Comparison of ENCODE assay signal across 25 mouse cellular contexts in genomic region chr11:58752434-58752833, GRCm38 (mm10). TPM values are rescaled to one million over a fixed set of nuclear protein-coding genes. Genes with fewer than 3 reads are reported as not detected.
"Had no signal": no experiment of that assay in that cellular context is flagged by ENCODE, and none has a peak within 500 bp of the region (broad histone marks: within the 10 kb centered on the region; RNA-seq: fewer than 3 reads in every experiment).

Olfr316 (plus strand) TSS chr11:58752734.

- H3K27me3 ChIP-seq: neural tube, embryonic 12.5 days; neural tube, embryonic 13.5 days; neural tube, embryonic 15.5 days; stomach, embryonic 15.5 days had no signal

- H3K4me1 ChIP-seq: neural tube, embryonic 12.5 days; neural tube, embryonic 13.5 days; neural tube, embryonic 15.5 days; stomach, embryonic 15.5 days had no signal

- H3K4me2 ChIP-seq: neural tube, embryonic 12.5 days; neural tube, embryonic 13.5 days; neural tube, embryonic 15.5 days; stomach, embryonic 15.5 days had no signal

- DNase-seq: retina, postnatal 1 day; right cerebral cortex, adult 18-20 months; right cerebral cortex, postnatal 14 days; right cerebral cortex, postnatal 25 days; right cerebral cortex, postnatal 4 days; spleen, adult 18-20 months; thymus, adult 18-20 months; thymus, adult 2 months; thymus, postnatal 14 days; thymus, postnatal 25 days; thymus, postnatal 36 days; thymus, postnatal 4 days had no signal

- H3K27ac ChIP-seq: neural tube, embryonic 12.5 days; neural tube, embryonic 13.5 days; neural tube, embryonic 15.5 days; stomach, embryonic 15.5 days; stomach, postnatal 0 days had no signal

- H3K9ac ChIP-seq: neural tube, embryonic 12.5 days; neural tube, embryonic 13.5 days; neural tube, embryonic 15.5 days; stomach, embryonic 15.5 days had no signal

- H3K36me3 ChIP-seq: neural tube, embryonic 12.5 days; neural tube, embryonic 13.5 days; neural tube, embryonic 15.5 days; stomach, embryonic 15.5 days had no signal

- H3K4me3 ChIP-seq: neural tube, embryonic 12.5 days; neural tube, embryonic 13.5 days; neural tube, embryonic 15.5 days; stomach, embryonic 15.5 days had no signal

- H3K9me3 ChIP-seq: neural tube, embryonic 12.5 days; neural tube, embryonic 13.5 days; neural tube, embryonic 15.5 days; stomach, embryonic 15.5 days had no signal

RNA-seq across cellular contexts. Expression of gene Olfr316, which starts in this region (rescaled TPM):
- polyA plus RNA-seq: neural tube, embryonic 11.5 days; neural tube, embryonic 12.5 days; neural tube, embryonic 13.5 days; neural tube, embryonic 14.5 days; neural tube, embryonic 15.5 days; small intestine, adult 2 months; spleen, adult 2 months; stomach, embryonic 14.5 days; stomach, embryonic 15.5 days; stomach, embryonic 16.5 days; stomach, postnatal 0 days; thymus, postnatal 0 days; urinary bladder, adult 2 months had no signal
